Mouse (Mus musculus) bone marrow macrophage, adult 2 months (primary cell): ENCODE measurements around the gene Filip1.

Experiments
- CTCF ChIP-seq: IDR thresholded peaks from 2 replicates; pipeline ENCODE4 v1.5.1; 2012; ENCODE audit warnings: low read depth, mild to moderate bottlenecking, low read length, moderate library complexity
- POLR2A ChIP-seq: IDR thresholded peaks from 2 replicates; pipeline ENCODE4 v1.6.1; 2012; ENCODE audit warnings: mild to moderate bottlenecking, low read depth, low read length, borderline replicate concordance

- TF ChIP-seq CTCF (no peak), POLR2A (no peak)
These were observed 98.4 kb downstream of the Filip1 start for GRCm38 (mm10) chr9:79914276-79914675.
